Mouse (Mus musculus) left cerebral cortex, adult 9 months (tissue): Measurements from ENCODE around the gene Npm1.

ENCODE experiments used
- DNase-seq, 2 experiments: peaks; one replicate each; pipeline ENCODE4 v3.0.0; 2022; ENCODE audit warnings: low spot score in 2 of 2

Npm1 gene

DNA sequence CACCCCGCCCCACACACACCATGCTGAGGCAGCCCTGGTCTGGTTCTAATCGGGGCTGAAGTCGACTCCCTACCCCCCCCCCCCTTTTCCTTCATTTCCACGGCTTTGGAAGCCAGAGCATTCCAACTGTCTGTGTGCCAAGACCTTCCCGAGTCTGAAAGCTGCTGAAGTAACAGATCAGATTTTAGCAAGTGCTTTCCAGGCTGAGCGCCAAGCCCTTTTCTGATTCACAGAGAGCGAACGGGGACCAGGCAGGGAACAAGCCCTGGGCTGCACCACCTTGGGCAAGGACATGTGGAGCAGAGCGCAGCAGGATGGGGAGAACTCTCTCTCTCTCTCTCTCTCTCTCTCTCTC is 16.9 kb downstream of the Npm1 start:
- peak; percentile 51 to 92 for DNase-seq

DNA sequence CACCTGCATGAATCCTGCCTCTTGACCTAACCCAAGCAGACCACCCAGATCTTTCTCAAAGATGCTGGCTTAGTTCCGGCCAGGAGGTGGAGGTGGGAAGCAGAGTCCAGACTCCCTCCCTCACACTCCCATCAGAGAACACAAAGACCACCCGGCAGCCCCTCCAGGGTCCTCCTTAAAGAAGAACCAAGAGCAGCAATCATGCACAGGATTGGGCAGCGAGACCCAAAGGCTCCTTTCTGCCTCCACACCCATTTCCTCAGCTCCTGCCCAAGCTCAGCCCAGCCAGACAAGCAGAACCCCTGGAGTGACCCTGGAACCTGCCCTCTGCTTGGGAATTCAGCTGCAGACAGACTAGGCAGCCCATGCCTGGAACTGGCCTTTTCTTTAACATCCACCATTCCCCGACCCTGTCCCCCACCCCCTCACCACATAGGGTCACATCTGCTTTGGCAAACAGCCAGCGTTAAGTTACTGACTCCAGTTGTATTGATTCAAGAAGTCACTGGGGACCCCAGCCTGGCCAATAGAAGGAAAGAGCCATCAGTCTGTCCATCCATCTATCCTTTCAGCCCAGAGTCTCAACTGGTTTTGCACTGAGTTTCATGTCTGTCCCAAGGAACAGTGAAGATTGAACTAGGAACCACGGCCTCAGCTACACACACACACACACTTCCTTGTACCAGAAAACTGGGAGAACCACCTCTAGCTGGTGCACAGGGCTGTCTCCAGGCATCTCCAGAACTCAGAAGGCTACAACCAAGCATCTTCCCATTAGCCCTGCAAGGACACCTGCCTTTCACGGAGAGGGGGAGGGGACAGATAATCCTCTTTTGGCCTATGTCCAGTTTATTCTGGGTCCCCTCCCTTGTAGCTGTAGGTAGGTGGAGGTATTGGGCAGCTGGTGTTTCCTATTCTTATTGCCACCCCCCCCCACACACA is 17.5 kb downstream of the Npm1 start:
- DNase-seq: peak in 1 of 2 experiments; percentile 35

DNA sequence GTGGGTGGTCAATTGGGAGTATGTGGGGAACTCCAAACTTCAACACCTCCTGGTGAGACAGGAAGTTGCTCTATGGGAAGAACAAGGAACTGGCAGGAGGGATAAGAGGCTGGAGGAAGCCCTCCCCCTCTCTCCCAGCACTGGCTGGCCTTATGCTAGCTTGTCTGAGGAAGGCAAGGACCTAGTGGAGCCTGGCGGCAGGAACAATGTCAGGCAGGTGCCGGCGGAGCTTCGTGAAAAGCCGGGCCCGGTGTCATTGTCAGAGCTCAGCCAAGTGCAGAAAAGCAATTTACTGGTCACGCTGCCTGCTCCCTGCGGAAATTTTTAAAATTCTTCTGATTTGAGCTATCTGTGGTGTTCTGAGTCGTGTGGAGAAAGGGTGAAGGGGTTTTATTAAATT is 19.1 kb downstream of the Npm1 start:
- DNase-seq: no peak

DNA sequence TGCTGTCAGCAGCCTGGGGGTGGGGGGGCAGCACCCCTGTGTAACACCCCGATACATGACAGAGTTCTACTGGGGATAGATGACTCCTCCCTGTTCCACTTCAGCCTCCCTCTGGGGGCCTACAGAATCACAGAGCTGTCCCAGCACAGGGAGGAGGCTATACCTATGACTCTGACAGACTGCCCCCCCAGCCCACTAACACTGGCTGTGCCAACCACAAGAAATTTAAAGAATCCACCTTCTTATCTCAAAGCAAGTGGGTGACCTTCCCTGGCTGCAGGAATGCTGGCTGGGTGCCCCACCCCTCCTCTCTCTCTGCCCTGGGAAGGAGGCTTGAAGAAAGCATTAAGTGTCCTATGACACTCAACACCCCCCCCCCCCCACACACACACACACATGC is 20.2 kb downstream of the Npm1 start:
- DNase-seq: no peak

DNA sequence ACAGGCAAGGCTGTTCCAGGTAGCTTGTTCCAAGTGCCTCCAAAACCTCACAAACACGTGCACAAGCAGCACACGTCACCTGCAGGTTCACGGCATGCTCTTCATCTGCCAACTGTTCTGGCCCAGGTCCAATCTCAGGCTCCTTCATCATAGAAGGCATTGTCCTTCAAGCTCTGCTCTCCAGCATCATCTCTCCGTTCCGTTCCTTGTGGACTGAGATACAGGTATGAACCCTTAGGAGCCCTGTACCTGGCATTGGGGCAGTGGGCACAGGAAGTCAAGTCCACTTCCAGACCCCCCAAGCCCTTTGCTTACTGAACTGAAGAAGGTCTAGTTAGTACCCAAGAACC is 22.9 kb downstream of the Npm1 start:
- no peak for DNase-seq

DNA sequence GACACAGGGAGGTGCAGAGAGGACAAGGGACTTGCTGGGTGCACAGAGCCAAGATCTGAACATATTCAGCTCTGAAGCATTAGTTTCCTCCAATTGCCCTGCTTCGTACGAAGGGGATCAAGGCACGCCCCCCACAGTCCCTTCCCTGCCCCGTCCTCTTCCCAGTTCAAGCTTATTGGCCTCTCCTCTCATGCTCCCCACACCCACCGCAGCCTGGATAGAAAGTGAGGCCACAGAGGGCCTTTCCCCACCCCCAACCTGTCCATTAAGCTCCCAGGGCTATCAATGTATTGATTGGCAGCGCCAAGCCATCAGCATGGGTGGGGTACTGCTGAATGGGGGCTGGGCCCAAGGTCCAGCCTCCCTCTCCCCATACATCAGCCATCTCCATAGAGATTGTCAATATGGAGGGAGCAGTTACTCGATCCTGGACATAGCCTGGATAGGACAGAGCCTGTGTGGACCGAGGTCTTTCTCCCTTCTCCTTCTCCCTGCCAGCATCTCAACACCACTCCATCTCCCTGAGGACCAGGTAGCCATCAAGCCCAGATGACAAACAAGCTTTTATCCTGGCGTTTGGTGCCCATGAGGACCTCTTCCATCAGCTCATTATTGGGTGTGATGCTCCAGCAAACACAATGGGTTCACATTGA is 23.4 kb downstream of the Npm1 start:
- DNase-seq: no peak

DNA sequence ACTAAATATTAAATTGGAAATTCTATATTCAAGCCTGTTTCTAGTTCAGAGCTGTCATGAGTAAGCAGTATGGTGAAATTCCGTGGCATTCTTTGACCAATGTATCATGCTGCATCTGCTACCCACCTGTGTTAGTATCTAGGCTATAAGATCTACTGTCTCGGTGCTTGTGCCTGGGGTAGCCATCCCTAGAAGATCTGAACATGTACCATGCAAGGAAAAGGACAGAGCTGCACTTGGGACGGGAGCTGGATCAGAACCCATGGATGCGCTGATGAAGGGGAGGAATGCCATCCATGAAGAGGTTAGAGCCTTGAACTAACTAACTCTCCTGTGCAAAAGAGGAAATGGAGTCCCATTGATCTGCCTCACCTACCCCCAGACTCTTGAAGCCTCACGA is 24.3 kb downstream of the Npm1 start:
- no peak for DNase-seq

DNA sequence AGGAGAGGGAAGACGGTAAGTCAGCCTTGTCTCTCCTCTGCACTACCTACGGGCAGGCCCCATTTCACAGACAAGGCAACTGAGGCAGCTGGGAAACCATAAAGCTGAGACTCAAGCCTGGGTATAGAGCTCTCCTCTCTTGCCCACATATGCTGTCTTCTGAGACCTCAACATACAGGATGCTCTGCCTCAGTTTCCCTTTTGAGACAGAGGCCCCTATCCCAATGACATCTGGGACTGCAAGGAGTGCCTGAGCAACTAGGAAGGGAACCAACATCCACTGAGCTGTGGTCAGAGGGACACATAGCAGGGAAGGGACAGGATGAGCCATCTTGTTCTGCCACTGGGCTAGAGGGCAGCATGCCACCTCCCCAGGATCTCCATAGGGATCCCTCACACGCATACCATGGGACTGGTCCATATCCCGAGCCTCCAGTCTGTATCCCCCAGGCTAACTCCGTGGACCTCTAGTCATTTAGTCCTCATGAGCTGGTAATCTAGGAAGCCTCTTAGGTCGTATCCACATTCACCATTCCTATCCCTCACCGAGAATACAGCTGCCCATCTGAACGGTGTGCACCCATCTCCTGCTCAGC is 28.5 kb downstream of the Npm1 start:
- DNase-seq: no peak

DNA sequence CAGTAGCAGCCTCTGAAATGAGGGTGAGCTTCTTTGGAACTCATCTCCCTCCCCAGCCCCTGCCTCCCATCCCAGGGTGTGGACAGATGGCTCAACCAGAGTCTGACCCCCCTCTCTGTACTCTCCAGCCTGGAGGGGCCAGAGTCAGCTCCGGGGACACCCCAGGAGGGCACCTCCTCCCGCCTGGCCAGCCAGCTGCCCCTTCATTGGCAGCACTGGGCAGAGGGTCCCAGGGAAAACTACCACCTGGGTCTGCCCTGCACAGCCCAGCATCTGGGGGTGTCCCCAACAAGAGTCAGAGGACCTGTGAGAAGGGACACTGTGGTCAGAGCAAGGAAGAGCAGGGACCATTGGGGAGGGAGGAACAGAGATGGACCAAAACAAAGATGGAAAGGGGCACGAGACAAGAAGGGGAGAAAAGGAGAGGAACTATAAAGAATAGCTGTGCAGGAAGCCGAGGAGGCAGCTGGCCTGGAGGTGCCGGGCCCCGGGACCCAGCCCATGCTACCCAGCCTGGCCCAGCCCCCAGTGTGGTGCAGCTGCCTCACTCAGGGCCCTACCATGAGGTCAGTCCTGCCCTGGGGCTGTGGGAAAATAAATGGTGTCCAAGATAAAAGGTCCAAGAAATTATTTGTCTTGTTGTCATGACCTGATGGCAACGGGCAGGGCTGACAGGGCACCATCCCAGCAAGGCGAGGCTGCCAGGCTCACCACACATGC is 30.2 kb downstream of the Npm1 start:
- no peak for DNase-seq

DNA sequence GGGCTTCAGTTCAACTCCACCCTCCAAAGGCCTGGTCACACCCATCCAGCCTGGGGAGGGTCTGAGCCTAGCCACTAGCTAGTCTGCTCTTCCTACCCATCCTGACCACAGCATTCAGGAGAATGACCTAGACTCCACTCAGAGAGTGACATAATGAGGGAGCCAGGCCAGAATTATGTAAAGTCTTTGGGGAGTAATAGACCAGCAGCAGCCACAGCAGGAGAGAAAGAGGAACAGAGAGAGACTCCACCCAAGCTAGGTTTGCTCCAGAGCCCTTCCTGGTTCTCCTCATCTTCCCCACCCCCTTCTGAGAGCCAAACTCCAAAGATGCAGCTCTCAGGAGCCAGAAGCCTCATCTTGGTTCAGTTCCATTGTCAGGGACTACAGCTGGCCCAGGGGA is 35.9 kb downstream of the Npm1 start:
- DNase-seq: no peak

DNA sequence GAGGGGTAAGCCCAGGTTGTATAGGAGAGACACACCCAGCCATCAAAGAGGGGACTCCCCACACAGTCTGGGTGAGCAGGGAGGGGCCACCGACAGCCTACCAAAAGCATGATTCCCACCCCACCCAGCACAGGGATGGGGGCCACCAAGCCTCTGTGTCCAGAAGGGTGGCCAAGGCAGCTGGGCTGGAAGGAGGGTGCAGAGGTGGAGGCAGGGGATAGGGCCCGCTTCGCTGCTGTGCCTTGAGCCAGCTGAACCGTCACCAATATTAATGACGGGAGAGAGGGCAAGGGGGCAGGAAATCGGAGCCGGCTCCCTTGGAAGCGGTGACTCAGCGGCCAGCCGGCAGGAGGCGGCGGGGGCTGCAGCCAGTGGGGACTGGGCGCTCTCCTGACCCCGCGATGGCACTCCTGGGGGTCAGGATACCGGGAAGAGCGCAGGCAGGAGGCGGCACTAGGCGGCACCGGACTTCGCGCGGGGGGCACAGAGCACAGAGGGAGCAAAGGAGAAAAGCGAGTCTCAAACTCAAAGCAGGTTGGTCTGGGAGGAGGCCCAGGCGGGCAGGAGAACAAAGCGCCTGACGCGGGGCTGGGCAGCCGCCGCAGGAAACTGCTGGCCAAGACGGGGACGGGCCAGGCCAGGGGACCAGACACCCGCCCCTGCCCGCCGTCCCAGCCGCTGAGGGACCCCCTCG is 40.3 kb downstream of the Npm1 start:
- no peak for DNase-seq

DNA sequence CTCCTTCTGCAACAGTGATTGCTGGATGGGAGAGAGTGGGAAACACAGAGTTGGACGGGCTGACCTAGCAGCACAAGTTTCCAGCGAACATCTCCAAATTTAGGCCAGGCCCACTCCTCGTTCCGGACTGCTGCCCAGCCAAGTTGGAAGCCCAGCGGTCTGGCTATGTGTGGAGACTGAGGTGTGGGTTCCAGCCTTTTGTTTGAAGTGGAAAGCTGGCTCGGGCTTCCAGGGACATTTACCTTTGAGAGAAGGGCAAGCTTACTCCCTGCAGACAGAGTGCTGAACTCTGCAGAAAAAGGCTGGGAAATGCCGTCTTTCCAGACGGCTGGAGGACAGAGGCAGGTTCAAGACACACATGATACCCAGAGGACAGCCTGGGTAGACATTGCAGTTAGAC is 43.5 kb downstream of the Npm1 start:
- DNase-seq: no peak

DNA sequence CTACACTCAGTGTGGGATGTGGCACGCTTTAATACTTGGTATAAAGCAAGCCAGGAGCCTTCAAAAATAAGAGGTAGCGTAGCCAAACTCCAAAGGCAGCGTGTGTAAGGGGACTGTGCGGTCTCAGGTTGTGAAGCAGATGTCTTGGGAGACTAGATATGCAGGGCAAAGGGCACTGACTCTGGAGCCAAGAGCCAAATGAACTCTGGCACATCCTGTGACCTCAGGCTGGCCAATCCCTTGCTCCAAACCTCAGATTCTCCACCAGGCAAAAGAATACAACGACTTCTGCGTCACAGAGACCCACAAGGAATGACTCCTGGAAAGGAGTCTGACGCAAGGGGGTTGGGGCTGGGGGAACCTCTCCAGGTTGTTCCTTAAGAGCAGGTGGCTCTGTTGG is 43.9 kb downstream of the Npm1 start:
- no peak for DNase-seq

DNA sequence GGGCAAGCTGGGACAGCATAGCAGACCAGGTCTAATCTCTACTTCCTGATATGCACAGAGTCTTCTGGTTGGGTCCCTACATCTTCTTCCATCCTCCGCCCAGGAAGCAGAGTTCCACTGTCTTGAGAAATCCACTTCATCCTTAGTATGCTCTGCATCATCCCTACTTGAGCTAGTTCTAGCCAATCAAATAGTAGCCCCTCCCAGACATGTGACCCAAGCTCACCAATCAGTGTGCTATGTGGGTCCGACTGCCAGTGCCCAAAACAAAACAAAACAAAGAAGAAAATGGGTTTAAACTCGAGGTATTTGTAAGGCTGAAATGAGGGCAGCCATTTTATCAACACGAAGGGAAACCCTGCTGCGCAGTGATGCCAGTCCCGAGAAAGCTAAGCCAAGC is 44.5 kb downstream of the Npm1 start:
- DNase-seq: no peak

DNA sequence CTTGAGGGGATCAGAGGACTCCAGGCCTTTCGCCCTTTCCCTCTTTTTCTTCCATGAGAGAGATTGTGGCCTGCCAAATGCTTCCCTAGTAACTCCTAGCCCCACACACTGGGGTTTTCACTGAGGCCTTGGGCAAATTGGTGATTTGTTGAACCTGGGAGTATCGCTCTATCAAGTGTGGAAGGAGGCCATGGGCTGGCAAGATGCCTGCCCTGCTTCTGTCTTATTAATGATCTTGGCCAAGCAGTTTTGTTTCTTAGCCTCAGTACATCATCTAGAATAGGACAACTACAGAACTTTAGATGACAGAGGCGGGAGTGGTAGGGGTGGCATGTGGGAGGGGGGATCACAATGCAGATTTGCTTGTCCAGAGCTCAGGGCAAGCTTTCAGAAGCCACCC is 47.2 kb downstream of the Npm1 start:
- DNase-seq: no peak

DNA sequence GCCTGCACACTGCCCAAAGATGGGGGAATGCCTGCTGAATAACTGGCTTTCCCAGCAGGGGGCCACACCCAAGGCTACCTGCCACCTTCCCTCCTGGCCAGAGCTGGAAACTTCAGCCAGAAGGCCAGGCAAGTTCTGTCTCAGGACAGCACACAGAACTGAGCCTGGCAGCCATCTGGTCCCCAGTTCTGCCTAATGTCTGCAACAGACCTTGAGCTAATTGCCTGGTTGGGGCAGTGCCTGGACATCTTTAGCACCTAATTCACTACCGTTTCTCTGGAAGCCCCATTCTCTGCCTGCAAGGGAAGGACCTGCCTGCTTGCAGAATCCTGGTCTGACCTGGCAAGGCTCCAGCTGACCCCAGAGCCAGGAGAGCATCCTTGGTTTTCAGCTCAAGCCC is 50.6 kb downstream of the Npm1 start:
- no peak for DNase-seq

DNA sequence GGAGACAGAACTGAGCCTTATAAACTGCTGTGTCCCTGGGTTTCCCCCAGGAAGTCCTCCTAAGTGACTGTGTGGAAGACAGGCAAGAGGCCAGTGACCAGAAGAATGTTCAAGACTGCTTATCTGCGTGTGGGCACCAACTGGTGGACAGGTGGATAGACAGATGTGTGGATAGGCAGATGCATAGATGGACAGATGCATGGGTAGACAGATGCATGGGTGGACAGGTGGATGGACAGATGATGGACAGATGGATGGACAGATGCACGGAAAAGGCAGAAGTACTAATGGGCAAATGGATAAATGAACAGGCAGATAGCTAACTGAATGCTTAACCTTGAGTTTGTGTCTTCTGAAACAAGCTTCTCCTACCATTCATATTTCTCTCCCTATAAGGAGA is 52.9 kb downstream of the Npm1 start:
- no peak for DNase-seq

DNA sequence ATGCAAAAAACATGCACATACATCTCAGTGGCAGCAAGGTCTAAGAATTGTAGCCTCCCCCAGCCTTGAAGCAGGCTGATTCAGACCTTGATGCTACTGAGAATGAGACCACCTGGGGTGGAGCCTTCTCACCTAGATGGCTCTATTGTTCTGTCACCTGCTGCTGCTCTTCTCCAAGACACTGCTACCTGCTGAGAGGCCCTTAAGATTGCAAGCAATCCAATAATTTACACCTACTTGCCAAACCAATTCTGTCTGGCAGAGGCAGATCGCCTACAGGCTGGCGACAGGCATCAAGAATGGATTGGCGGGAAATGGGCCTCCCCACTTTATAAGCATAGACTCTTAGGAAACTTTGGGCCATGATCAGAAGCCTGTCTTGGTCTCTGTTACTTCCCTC is 55.5 kb downstream of the Npm1 start:
- DNase-seq: no peak

DNA sequence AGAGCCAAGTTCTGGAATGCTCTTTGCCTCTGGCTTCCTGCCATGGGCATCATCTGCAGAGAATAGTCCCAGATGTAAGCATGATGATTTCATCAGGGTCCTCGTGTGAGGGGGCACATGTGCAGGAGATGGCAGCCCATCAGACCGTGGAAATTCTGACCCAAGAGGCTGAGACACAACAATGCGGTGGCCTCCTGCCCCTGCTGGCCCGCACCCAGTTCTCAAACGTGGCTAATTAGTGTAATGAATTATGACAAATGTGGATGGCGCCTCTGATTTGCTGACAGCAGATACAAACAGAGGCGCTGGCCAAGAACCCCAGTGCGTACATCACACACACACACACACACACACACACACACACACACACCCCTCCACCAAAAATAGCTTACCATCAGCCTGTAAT is 58.1 kb downstream of the Npm1 start:
- DNase-seq: no peak

DNA sequence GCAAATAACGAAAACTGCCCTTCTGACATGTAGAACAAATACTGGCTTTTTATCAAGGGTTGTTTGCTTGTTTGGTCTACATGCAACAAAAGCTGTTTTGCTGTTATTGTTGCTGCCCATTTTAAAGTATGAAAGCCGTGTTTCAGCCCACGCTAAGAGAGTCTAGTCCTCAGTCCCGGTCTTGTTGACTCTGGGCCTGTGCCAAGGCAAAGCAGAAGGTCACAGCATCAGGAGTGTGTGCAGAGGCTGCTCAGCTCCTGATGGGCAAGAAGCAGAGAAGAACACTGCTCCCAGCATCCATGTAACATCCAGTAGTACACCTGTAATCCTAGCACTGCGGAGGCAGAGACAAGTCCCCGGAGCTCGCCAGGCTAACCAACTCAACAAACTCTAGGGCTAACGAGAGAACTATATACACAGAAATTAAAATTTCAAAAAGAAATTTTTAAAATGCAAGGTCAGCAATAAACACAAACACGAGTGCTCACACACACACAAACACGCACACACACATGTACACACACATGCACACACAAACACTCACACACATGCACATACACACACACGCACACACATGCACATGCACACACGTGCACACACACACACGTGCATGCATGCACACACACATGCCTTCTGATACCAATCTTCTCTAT is 59.6 kb downstream of the Npm1 start:
- no peak for DNase-seq
